In genomic region chr2:170811356-170811755, GRCm38 (mm10) we compare ENCODE assay signal across 13 mouse cellular contexts.
DNase-seq lines count a peak whose midpoint lies in the region; ATAC-seq lines count a peak whose summit lies in the region.
"Had no signal": no experiment of that assay in that cellular context is flagged by ENCODE, and none has a peak within 500 bp of the region (broad histone marks: within the 10 kb centered on the region; RNA-seq: fewer than 3 reads in every experiment).

No protein-coding gene starts in this region.

- H3K27ac ChIP-seq in midbrain, embryonic 13.5 days: no peak overlapping the region; the same call in 1 of the 2 replicates
- no peak overlapping the region for H3K27ac ChIP-seq in midbrain, embryonic 16.5 days (ENCODE audit: low read length)
- H3K27ac ChIP-seq: limb, embryonic 15.5 days had no signal

- WGBS in midbrain, embryonic 13.5 days: 81% methylated on average over 9 of the region's 9 CpGs
- 78% methylated on average over 9 of the region's 9 CpGs for WGBS in midbrain, embryonic 16.5 days

- H3K27me3 ChIP-seq in midbrain, embryonic 13.5 days: no peaks in the 10 kb centered on the region
- no peaks in the 10 kb centered on the region for H3K27me3 ChIP-seq in midbrain, embryonic 16.5 days (ENCODE audit: control insufficient read depth, insufficient read depth, low read depth, low read length)
- H3K27me3 ChIP-seq: heart, embryonic 12.5 days; limb, embryonic 15.5 days had no signal

- no peak overlapping the region for H3K4me3 ChIP-seq in midbrain, embryonic 13.5 days (replicated peaks)
- H3K4me3 ChIP-seq in midbrain, embryonic 16.5 days (ENCODE audit: low read depth, low read length): no peak overlapping the region
- H3K4me3 ChIP-seq: heart, embryonic 12.5 days; limb, embryonic 15.5 days had no signal

- no peak overlapping the region for H3K9ac ChIP-seq in midbrain, embryonic 13.5 days (replicated peaks)
- H3K9ac ChIP-seq in midbrain, embryonic 16.5 days (ENCODE audit: low read depth, low read length): no peak overlapping the region
- H3K9ac ChIP-seq: heart, embryonic 12.5 days; limb, embryonic 15.5 days had no signal

- H3K36me3 ChIP-seq in midbrain, embryonic 13.5 days: no peaks in the 10 kb centered on the region
- H3K36me3 ChIP-seq in midbrain, embryonic 16.5 days (ENCODE audit: control insufficient read depth, insufficient read depth, low read length): 0 out of 2 replicates have a peak, but pooled peaks cover 2% of the 10 kb centered on the region
- H3K36me3 ChIP-seq: heart, embryonic 12.5 days; limb, embryonic 15.5 days had no signal

- no peak overlapping the region for H3K4me2 ChIP-seq in midbrain, embryonic 13.5 days (replicated peaks)
- no peak overlapping the region for H3K4me2 ChIP-seq in midbrain, embryonic 16.5 days (ENCODE audit: low read length)
- H3K4me2 ChIP-seq: heart, embryonic 12.5 days; limb, embryonic 15.5 days had no signal

- peaks cover 24% of the 10 kb centered on the region for H3K4me1 ChIP-seq in midbrain, embryonic 13.5 days (replicated peaks)
- H3K4me1 ChIP-seq in midbrain, embryonic 16.5 days (ENCODE audit: control insufficient read depth, insufficient read depth, low read length): peaks cover 17% of the 10 kb centered on the region
- H3K4me1 ChIP-seq: limb, embryonic 15.5 days had no signal

- no peaks in the 10 kb centered on the region for H3K9me3 ChIP-seq in midbrain, embryonic 13.5 days
- no peaks in the 10 kb centered on the region for H3K9me3 ChIP-seq in midbrain, embryonic 16.5 days (replicated peaks; ENCODE audit: control insufficient read depth, low read length, poor library complexity, severe bottlenecking)
- H3K9me3 ChIP-seq: heart, embryonic 12.5 days; limb, embryonic 15.5 days had no signal

- no peak for ATAC-seq in midbrain, embryonic 13.5 days
- no peak for ATAC-seq in midbrain, embryonic 16.5 days

- peak; percentile 36 to 57 for DNase-seq in layer of hippocampus, adult 18-20 months (ENCODE audit: low spot score in 2 of 2)
- DNase-seq in layer of hippocampus, postnatal 25 days (ENCODE audit: extremely low spot score in 1 of 2, low spot score in 1 of 2): no peak
- DNase-seq in cerebellum, postnatal 25 days: peak; percentile 91 to 94
- DNase-seq in layer of hippocampus, postnatal 36 days: peak; percentile 22 to 26
- DNase-seq in right cerebral cortex, postnatal 14 days: peak; percentile 59
- DNase-seq in adrenal gland, adult 18-20 months (ENCODE audit: low spot score in 2 of 2): no peak
- DNase-seq: kidney, adult 18-20 months; lung, postnatal 14 days; thymus, postnatal 14 days had no signal

Comparison
In these comparisons a context has a peak if more than half of its experiments do, and no peak if none do; other contexts are left out.
1. DNase-seq: peak in layer of hippocampus, adult 18-20 months (2 of 2), cerebellum, postnatal 25 days (2 of 2), layer of hippocampus, postnatal 36 days (2 of 2) and right cerebral cortex, postnatal 14 days (single experiment); none in layer of hippocampus, postnatal 25 days (0 of 2) and adrenal gland, adult 18-20 months (0 of 2).